Mouse (Mus musculus): Measurements from ENCODE around the gene a.

DNA sequence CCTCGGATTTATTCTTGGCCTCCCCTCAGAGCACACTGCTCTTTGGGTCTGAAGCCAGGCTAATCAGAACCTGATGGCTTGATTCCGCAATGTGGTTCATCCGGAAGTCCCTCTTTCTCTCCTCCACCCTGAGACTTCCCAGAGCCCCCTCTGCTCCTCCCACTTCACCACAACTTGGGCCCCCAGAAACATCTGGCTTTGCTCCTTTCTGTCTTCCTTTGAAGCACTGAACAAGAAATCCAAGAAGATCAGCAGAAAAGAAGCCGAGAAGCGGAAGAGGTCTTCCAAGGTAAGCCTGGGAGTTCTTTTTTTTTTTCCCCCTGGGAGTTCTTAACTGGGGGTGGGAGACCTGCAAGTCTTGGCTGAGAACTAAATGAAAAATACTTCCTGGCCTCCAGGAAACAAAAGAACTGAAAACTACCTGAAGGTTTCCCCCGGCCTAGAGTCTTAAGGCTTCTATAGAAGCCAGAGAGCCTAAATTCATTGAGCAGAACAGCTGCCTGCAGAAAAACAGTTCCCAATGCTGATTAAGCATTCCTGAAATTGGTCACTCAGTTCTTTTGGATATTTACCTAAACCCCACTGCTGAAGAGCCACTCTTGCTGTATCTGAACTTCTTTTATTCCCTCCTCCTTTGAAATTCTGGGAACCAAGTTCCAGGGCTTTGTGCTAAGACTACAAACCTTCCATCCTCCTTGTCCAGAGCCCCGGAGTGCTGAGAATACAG lies 256.4 kb downstream of the a start:
- TF ChIP-seq CTCF (IDR thresholded peaks at IDR 0.05; ENCODE audit: low read depth, low read length), result no peak
- TF ChIP-seq POLR2AphosphoS5 (IDR thresholded peaks at IDR 0.05; ENCODE audit: insufficient replicate concordance, low read depth, low read length), result no peak
- TF ChIP-seq GATA1 (IDR thresholded peaks at IDR 0.05; ENCODE audit: borderline replicate concordance, low read length), result no peak

Measured in G1E (cell line).